Mouse (Mus musculus) liver, embryonic 14.5 days (tissue): ENCODE data around the gene Tll1. TPM values are rescaled to one million over a fixed set of nuclear protein-coding genes. Genes with fewer than 3 reads are reported as not detected.

Source experiments
- ATAC-seq: fragments of 200-750 bp; cut with Nextera tagmentation; 2 replicates; pipeline ENCODE4 v1.8.0; 2017; ENCODE audit warnings: moderate number of reproducible peaks, mild to moderate bottlenecking, moderate library complexity; ENCODE audit not compliant: insufficient read depth
- DNase-seq, 3 experiments: peaks; one replicate each; pipeline ENCODE4 v3.0.0-alpha.2; 2012 to 2013; ENCODE audit warnings: low read depth in 3 of 3, low spot score in 3 of 3
- H3K27ac ChIP-seq: fragments of 300-500 bp; sonication (generic); 2 replicates; pipeline ENCODE4 v1.5.1; 2014; ENCODE audit warnings: moderate library complexity, mild to moderate bottlenecking, control low read depth, inconsistent platforms
- H3K27me3 ChIP-seq: fragments of 300-500 bp; sonication (generic); 2 replicates; pipeline ENCODE4 v1.6.1; 2014; ENCODE audit warnings: mild to moderate bottlenecking, low read length, moderate library complexity; ENCODE audit not compliant: control insufficient read depth, insufficient read depth
- H3K36me3 ChIP-seq: fragments of 300-500 bp; sonication (generic); replicated peaks from 2 replicates; pipeline ENCODE4 v1.6.1; 2014; ENCODE audit warnings: low read depth; ENCODE audit not compliant: control insufficient read depth, insufficient read depth
- H3K4me1 ChIP-seq, 2 experiments: fragments of 200-500 bp in 1 of 2; fragments of 300-500 bp in 1 of 2; sonication (generic) in 1 of 2; replicated peaks; 2 replicates each; pipeline ENCODE4 v1.6.1; 2012 to 2014; ENCODE audit warnings: antibody characterized with exemption in 1 of 2, inconsistent platforms in 1 of 2, low read length in 1 of 2; ENCODE audit not compliant: control insufficient read depth in 2 of 2, insufficient read depth in 2 of 2
- H3K4me2 ChIP-seq: fragments of 300-500 bp; sonication (generic); 2 replicates; pipeline ENCODE4 v1.6.1; 2014; ENCODE audit warnings: low read depth, mild to moderate bottlenecking, control low read depth, moderate library complexity
- H3K4me3 ChIP-seq, 2 experiments: fragments of 200-500 bp in 1 of 2; fragments of 300-500 bp in 1 of 2; sonication (generic) in 1 of 2; 2 replicates each; pipeline ENCODE4 v1.5.1; 2012 to 2014; ENCODE audit warnings: low read depth in 2 of 2, low read length in 2 of 2, mild to moderate bottlenecking in 2 of 2, control low read depth in 1 of 2, inconsistent platforms in 1 of 2, moderate library complexity in 1 of 2; ENCODE audit not compliant: insufficient read depth in 1 of 2
- H3K9ac ChIP-seq: fragments of 300-500 bp; sonication (generic); replicated peaks from 2 replicates; pipeline ENCODE4 v1.6.1; 2014; ENCODE audit warnings: mild to moderate bottlenecking, control low read depth, moderate library complexity
- H3K9me3 ChIP-seq: fragments of 300-500 bp; sonication (generic); 2 replicates; pipeline ENCODE4 v1.6.1; 2016; ENCODE audit warnings: low read length, mixed read lengths; ENCODE audit not compliant: control insufficient read depth
- CTCF ChIP-seq: IDR thresholded peaks from 2 replicates; pipeline ENCODE4 v1.5.1; 2016; ENCODE audit warnings: antibody characterized with exemption, low read depth, control low read depth
- EP300 ChIP-seq: IDR thresholded peaks from 2 replicates; pipeline ENCODE4 v1.6.1; 2016; ENCODE audit warnings: antibody characterized with exemption, low read depth
- WGBS: fragments of 180-500 bp; shearing (Covaris S2); extraction: QIAGEN DNeasy Blood & Tissue Kit; methylation state at CpG from one replicate; pipeline ENCODE4 v1.1.7; 2014; ENCODE audit not compliant: insufficient replicate concordance; 5-methylcytosine and 5-hydroxymethylcytosine counted together
- polyA plus RNA-seq, 2 experiments: library from polyadenylated mRNA; depleted of rRNA in 1 of 2; stranded (reverse) in 1 of 2; unstranded in 1 of 2; fragments of >200 nt; fragmentation: Nextera tagmentation in 1 of 2; extraction: Ambion mirVana in 1 of 2; gene quantifications; 2 replicates each; pipeline versions ENCODE4 v1.2.1 to v1.2.3; 2012 to 2014

Tll1 gene
- 0.01 and 0.02 TPM in 2 replicates for polyA plus RNA-seq (2012; rRNA removed)
- not detected in 2 replicates for polyA plus RNA-seq (2014; fragmentation: Nextera tagmentation; extraction: Ambion mirVana)

DNA sequence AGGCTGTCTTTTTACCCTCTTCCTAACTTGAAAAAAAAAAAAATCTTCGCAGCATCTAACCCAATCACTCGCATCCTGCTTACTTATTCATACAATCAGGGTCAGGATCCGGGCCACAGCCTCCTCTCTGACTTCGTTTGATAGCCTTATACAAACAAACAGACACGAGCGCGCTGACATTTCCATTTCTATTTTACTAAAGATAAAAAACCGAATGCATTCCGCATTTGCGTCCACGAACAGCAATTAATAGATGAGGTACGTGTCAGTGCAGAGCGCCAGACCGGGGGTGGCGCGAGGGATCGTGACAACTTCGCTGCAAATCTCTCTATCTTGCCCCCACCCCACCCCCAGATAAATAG is at the start of gene Tll1:
Gene Tll1 (minus strand): TSS at position 248 of the 362 bp plus-strand sequence.
- H3K4me1 ChIP-seq: no peaks in the 10 kb centered on the region
- H3K9ac ChIP-seq: no peak within 1 kb of the TSS
- H3K27ac ChIP-seq: no peak within 1 kb of the TSS
- DNase-seq (no peak), ATAC-seq (no peak)
- H3K27me3 ChIP-seq: peaks cover 32% of the 10 kb centered on the region
- TF ChIP-seq CTCF (no peak), EP300 (no peak)
- no peaks in the 10 kb centered on the region for H3K36me3 ChIP-seq
- H3K9me3 ChIP-seq: no peaks in the 10 kb centered on the region
- H3K4me3 ChIP-seq: peak within 1 kb of the TSS; percentile 30 to 34; a peak in 3 of 4 replicates
- H3K4me2 ChIP-seq: peak within 1 kb of the TSS; percentile 61
- under 1% methylated on average over 18 of the region's 18 CpGs for WGBS

DNA sequence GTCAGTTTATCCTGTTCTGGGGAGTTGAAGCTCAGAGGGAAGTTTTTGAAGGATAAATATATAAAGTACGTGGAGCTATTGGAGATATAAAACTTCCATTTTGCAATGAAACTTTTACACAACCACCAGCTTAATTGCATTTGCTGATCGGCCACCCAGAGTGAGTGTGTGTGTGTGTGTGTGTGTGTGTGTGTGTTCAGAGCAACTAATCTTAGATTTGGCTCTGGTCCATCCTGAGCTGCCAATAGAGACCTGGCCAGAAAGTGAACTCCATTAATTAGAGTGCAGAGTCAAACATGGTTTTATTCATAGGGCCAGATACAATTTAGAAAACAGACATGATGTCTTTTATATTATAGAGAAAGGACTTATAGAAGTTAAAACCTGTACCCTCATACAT is 32.6 kb upstream of the Tll1 start:
- Histone ChIP-seq H3K9me3 (no peaks in the 10 kb centered on the region), H3K4me2 (no peak overlapping the region), H3K36me3 (no peaks in the 10 kb centered on the region), H3K27me3 (no peaks in the 10 kb centered on the region), H3K9ac (no peak overlapping the region), H3K4me1 (no peaks in the 10 kb centered on the region), H3K4me3 (no peak overlapping the region), H3K27ac (no peak overlapping the region)
- DNase-seq (no peak), ATAC-seq (no peak)
- 49% methylated on average over 2 of the region's 2 CpGs for WGBS
- TF ChIP-seq EP300: no peak
- no peak for TF ChIP-seq CTCF

DNA sequence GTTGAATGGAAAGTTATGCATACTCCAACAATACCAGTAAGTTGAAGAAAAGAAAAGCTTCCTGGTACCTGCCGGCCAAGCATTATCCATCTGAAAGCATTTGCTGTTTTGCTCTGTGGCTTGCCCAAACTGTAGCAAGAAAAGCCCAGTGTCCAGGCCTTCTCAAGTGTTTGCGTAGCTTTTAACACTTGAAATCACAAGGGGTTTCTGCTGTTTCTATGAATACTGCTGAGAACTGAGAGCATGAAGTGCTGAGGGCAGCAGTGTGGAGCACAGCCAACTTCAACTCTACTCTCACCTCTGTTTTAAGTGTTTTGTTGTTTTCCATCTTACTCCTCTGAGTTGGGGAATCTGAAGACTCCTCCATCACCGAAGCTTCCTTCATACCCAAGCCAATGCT is 15.5 kb upstream of the Tll1 start:
- Histone ChIP-seq H3K9me3 (no peaks in the 10 kb centered on the region), H3K4me2 (no peak overlapping the region), H3K4me1 (no peaks in the 10 kb centered on the region), H3K27me3 (no peaks in the 10 kb centered on the region), H3K27ac (no peak overlapping the region), H3K36me3 (no peaks in the 10 kb centered on the region), H3K4me3 (no peak overlapping the region), H3K9ac (no peak overlapping the region)
- 71% methylated on average over 3 of the region's 3 CpGs for WGBS
- no peak for DNase-seq
- no peak for ATAC-seq
- TF ChIP-seq CTCF: no peak
- no peak for TF ChIP-seq EP300

DNA sequence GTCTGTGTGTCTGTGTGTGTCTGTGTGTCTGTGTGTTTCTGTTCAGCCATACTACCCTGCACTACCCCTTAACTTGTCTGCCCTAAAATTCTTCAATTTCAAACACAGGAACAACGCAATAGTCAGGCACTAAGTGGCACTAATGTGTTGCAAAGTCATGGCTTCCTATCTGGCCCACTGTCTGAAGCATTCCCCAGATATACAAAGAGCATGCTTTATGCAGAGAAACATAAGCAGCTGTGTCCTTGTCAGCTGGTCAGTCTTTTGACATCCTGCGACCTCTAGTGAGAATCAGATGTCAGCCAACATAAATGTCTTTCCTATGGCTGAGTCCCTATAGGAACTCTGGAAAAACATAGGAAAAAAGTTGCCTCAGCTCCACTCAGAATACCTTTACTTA is 11.6 kb upstream of the Tll1 start:
- Histone ChIP-seq H3K9me3 (no peaks in the 10 kb centered on the region), H3K4me1 (no peaks in the 10 kb centered on the region), H3K36me3 (no peaks in the 10 kb centered on the region), H3K4me2 (no peak overlapping the region), H3K9ac (no peak overlapping the region), H3K27me3 (no peaks in the 10 kb centered on the region), H3K4me3 (no peak overlapping the region), H3K27ac (no peak overlapping the region)
- no peak for ATAC-seq
- no peak for DNase-seq
- 48% methylated on average over 2 of the region's 2 CpGs for WGBS
- TF ChIP-seq CTCF: no peak
- no peak for TF ChIP-seq EP300

DNA sequence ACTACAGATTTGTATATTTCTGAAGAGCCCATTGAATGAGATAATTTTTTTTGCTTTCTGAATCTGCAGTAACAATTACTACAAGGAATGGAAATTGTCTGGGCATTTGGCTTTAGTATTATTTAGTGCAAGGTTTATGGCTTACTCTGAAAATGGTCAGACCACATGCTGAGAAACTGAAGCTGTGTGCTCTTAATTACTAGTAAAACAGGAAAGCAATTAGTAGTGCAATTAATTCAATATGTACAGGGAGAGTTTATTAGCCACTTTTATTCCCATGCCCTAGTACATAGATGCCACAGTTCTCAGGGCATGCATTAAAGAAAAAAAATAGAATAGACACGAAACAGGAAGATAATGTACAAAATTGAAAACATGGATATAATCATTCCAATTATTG is 10.2 kb upstream of the Tll1 start:
- WGBS: 45% methylated on average over 1 of the region's 1 CpGs

More for the DNA sequence above, 10.2 kb upstream of the Tll1 start:
- Histone ChIP-seq H3K9me3 (no peaks in the 10 kb centered on the region), H3K36me3 (no peaks in the 10 kb centered on the region), H3K4me1 (no peaks in the 10 kb centered on the region), H3K9ac (no peak overlapping the region), H3K4me2 (no peak overlapping the region), H3K27ac (no peak overlapping the region), H3K27me3 (no peaks in the 10 kb centered on the region), H3K4me3 (no peak overlapping the region)
- DNase-seq (no peak), ATAC-seq (no peak)
- no peak for TF ChIP-seq CTCF
- no peak for TF ChIP-seq EP300
